Mouse (Mus musculus) layer of hippocampus, adult 2 months (tissue): Measurements from ENCODE around the gene Grk6. TPM values are rescaled to one million over a fixed set of nuclear protein-coding genes. Genes with fewer than 3 reads are reported as not detected.

ENCODE experiments used
- DNase-seq, 2 experiments: peaks; one replicate each; pipeline ENCODE4 v3.0.0; 2022; ENCODE audit warnings: low spot score in 2 of 2
- H3K27ac ChIP-seq: fragments of 200-600 bp; 2 replicates; pipeline ENCODE4 v1.8.1; 2022
- H3K4me3 ChIP-seq: fragments of 200-600 bp; 2 replicates; pipeline ENCODE4 v1.8.1; 2022; ENCODE audit warnings: mild to moderate bottlenecking
- CTCF ChIP-seq: fragments of 200-600 bp; conservative IDR thresholded peaks from 2 replicates; pipeline ENCODE4 v1.8.1; 2022; ENCODE audit warnings: antibody characterized with exemption, mild to moderate bottlenecking, moderate library complexity
- total RNA-seq, 2 experiments: library from RNA; stranded (reverse); gene quantifications; 2 replicates each; pipeline ENCODE4 v1.2.3; 2021

The Grk6 gene
- total RNA-seq, 2 experiments from 2014 or later = 64.8 to 65.8 TPM

GRCm38 (mm10) chr13:55463399-55464026 is 18.6 kb downstream of the Grk6 start:
- no peak for TF ChIP-seq CTCF
- peak overlapping the region; percentile 99 for H3K27ac ChIP-seq
- DNase-seq = no peak
- H3K4me3 ChIP-seq = peak overlapping the region; percentile 96

GRCm38 (mm10) chr13:55464027-55464884 is 19.4 kb downstream of the Grk6 start, which contains the start of gene Prr7:
Gene Prr7 (plus strand): TSS chr13:55464267.
- peak; percentile 76 to 77 for DNase-seq
- H3K27ac ChIP-seq = peak within 1 kb of the TSS; percentile 99
- TF ChIP-seq CTCF = no peak
- H3K4me3 ChIP-seq = peak within 1 kb of the TSS; percentile 96

GRCm38 (mm10) chr13:55465184-55465583 is 20.3 kb downstream of the Grk6 start:
- DNase-seq = peak in 1 of 2 experiments; percentile 43
- Histone ChIP-seq H3K4me3 (peak overlapping the region; percentile 96), H3K27ac (peak overlapping the region; percentile 99)
- no peak for TF ChIP-seq CTCF

- Histone ChIP-seq H3K27ac (peak overlapping the region; percentile 99), H3K4me3 (peak overlapping the region; percentile 96)
- DNase-seq = no peak
- TF ChIP-seq CTCF = no peak
Measured at GRCm38 (mm10) chr13:55465830-55466440, 21.1 kb downstream of the Grk6 start.

- DNase-seq = peak in 1 of 2 experiments; percentile 42
- H3K27ac ChIP-seq = peak overlapping the region; percentile 99
- H3K4me3 ChIP-seq = no peak overlapping the region; the same call in 1 of the 2 replicates
- TF ChIP-seq CTCF = peak; percentile 69
Measured at GRCm38 (mm10) chr13:55468851-55469560, 24.1 kb downstream of the Grk6 start.

GRCm38 (mm10) chr13:55470372-55470771 is 25.5 kb downstream of the Grk6 start:
- H3K27ac ChIP-seq = peak overlapping the region; percentile 99
- peak overlapping the region; percentile 65 for H3K4me3 ChIP-seq
- TF ChIP-seq CTCF = no peak
- DNase-seq = peak; percentile 81 to 85

GRCm38 (mm10) chr13:55471156-55471818 is 26.4 kb downstream of the Grk6 start:
- TF ChIP-seq CTCF = peak; percentile 89
- peak in 1 of 2 experiments; percentile 86 for DNase-seq
- H3K4me3 ChIP-seq = peak overlapping the region; percentile 65
- H3K27ac ChIP-seq = peak overlapping the region; percentile 99

- H3K4me3 ChIP-seq = peak overlapping the region; percentile 65
- no peak for DNase-seq
- peak overlapping the region; percentile 99 for H3K27ac ChIP-seq
- no peak for TF ChIP-seq CTCF
Measured at GRCm38 (mm10) chr13:55471819-55472131, 26.9 kb downstream of the Grk6 start.

GRCm38 (mm10) chr13:55472132-55473022 is 27.5 kb downstream of the Grk6 start:
- Histone ChIP-seq H3K27ac (peak overlapping the region; percentile 99), H3K4me3 (peak overlapping the region; percentile 65)
- TF ChIP-seq CTCF = no peak
- DNase-seq = peak in 1 of 2 experiments; percentile 71

GRCm38 (mm10) chr13:55473076-55473831 is 28.4 kb downstream of the Grk6 start:
- no peak for DNase-seq
- H3K4me3 ChIP-seq = peak overlapping the region; percentile 65
- peak; percentile 50 for TF ChIP-seq CTCF
- H3K27ac ChIP-seq = peak overlapping the region; percentile 99
